Comparison of ENCODE assay signal across 14 mouse cellular contexts in the genomic region with DNA sequence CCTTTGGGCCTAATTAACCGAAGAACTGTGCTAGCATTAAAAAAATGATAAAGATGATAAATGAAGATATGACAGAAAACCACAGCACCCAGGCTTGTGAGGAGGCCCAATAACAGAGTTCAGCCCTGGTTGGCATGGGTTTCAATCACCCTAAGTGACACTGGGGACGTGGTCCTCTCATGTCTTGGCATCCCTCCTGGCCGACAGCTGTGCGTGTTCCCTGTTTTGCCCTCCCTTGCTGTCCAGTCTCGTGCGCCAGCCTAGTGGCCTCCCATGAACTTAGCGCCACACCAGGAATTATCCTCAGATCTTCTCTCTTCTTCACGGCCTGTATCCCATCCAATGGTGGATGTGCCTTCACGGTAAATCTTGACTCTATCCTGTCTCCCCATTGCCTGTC.
DNase-seq lines count a peak whose midpoint lies in the region.
"Had no signal": no experiment of that assay in that cellular context is flagged by ENCODE, and none has a peak within 500 bp of the region (broad histone marks: within the 10 kb centered on the region; RNA-seq: fewer than 3 reads in every experiment).

No protein-coding gene starts in this region.

- peak; percentile 64 to 66 for DNase-seq in cerebellum, postnatal 10 days
- no peak for DNase-seq in cerebellum, postnatal 36 days
- peak; percentile 40 for DNase-seq in gastrocnemius, postnatal 14 days
- DNase-seq in gastrocnemius, postnatal 4 days (ENCODE audit: low spot score in 2 of 2) = no peak
- DNase-seq in lung, postnatal 10 days = peak; percentile 8
- DNase-seq in lung, postnatal 25 days (ENCODE audit: low spot score) = no peak
- DNase-seq: adrenal gland, adult 8-10 months; adrenal gland, postnatal 14 days; adrenal gland, postnatal 36 days; B cell, adult 2 months; cerebellum, adult 11-12 months; cerebellum, adult 2 months; cerebellum, adult 9-10 months; forebrain, postnatal 0 days had no signal

- intact Hi-C loops in gastrocnemius, postnatal 14 days (cut with DNase I; ENCODE audit: low total_unique reads) = loop anchor here (10.0 kb wide), 1 partner anchor 338 kb away; no protein-coding TSS in a partner anchor

Comparison
In these comparisons a context has a peak if more than half of its experiments do, and no peak if none do; other contexts are left out.
1. DNase-seq: peak in cerebellum, postnatal 10 days (2 of 2), gastrocnemius, postnatal 14 days (single experiment) and lung, postnatal 10 days (single experiment); none in cerebellum, postnatal 36 days (0 of 2), gastrocnemius, postnatal 4 days (0 of 2) and lung, postnatal 25 days (single experiment).